Mouse (Mus musculus): ENCODE results near the gene Exoc3l. TPM values are rescaled to one million over a fixed set of nuclear protein-coding genes. Genes with fewer than 3 reads are reported as not detected.
"Not testable (repeated sequence)": the region's sequence is repeated elsewhere in the genome, so short reads cannot be mapped to it uniquely, and the experiment has no call there.

Gene Exoc3l
- polyA plus RNA-seq, 1 experiment from 2014 or later = 14.2 TPM

- Histone ChIP-seq H3K9ac (peak overlapping the region; percentile 85), H3K4me1 (replicated peaks) (peaks cover 30% of the 10 kb centered on the region), H3K36me3 (peaks cover 43% of the 10 kb centered on the region), H3K9me3 (no peaks in the 10 kb centered on the region), H3K4me3 (peak overlapping the region; percentile 99), H3K4me2 (peak overlapping the region; percentile 95), H3K27me3 (no peaks in the 10 kb centered on the region), H3K27ac (replicated peaks) (peak overlapping the region; percentile 73; the same call in 1 of the 2 replicates)
- ATAC-seq (ENCODE audit: low FRiP score, low read depth) = no peak
- 70% methylated on average over 18 of the region's 18 CpGs for WGBS
Measured at GRCm38 (mm10) chr8:105298351-105299252, 2.7 kb upstream of the Exoc3l start.

GRCm38 (mm10) chr8:105297511-105298192 is 1.8 kb upstream of the Exoc3l start, which contains the start of gene E2f4:
TSS of gene E2f4 (plus strand) at chr8:105297663.
- Histone ChIP-seq H3K27me3 (no peaks in the 10 kb centered on the region), H3K4me1 (replicated peaks) (peaks cover 30% of the 10 kb centered on the region), H3K4me2 (peak within 1 kb of the TSS; percentile 95), H3K4me3 (peak within 1 kb of the TSS; percentile 99), H3K9ac (peak within 1 kb of the TSS; percentile 85), H3K9me3 (no peaks in the 10 kb centered on the region), H3K27ac (replicated peaks) (peak within 1 kb of the TSS; percentile 73), H3K36me3 (peaks cover 34% of the 10 kb centered on the region)
- under 1% methylated on average over 58 of the region's 58 CpGs for WGBS
- peak; percentile 88 for ATAC-seq (ENCODE audit: low FRiP score, low read depth)

- no peak for ATAC-seq (ENCODE audit: low FRiP score, low read depth)
- H3K9ac ChIP-seq = no peak overlapping the region
- peaks cover 35% of the 10 kb centered on the region for H3K4me1 ChIP-seq (replicated peaks)
- H3K36me3 ChIP-seq = peaks cover 11% of the 10 kb centered on the region
- H3K4me2 ChIP-seq = 0 out of 2 replicates have a peak overlapping the region, but pooled peaks have one; percentile 22
- no peak overlapping the region for H3K4me3 ChIP-seq
- no peaks in the 10 kb centered on the region for H3K9me3 ChIP-seq
- no peak overlapping the region for H3K27ac ChIP-seq (replicated peaks)
- H3K27me3 ChIP-seq = no peaks in the 10 kb centered on the region
- 76% methylated on average over 11 of the region's 11 CpGs for WGBS
Measured at GRCm38 (mm10) chr8:105295256-105295655, 645 bp downstream of the Exoc3l start.

GRCm38 (mm10) chr8:105294776-105295175 is 1.1 kb downstream of the Exoc3l start:
- H3K9ac ChIP-seq = no peak overlapping the region
- peaks cover 6% of the 10 kb centered on the region; the same call in 1 of the 2 replicates for H3K36me3 ChIP-seq
- H3K27me3 ChIP-seq = no peaks in the 10 kb centered on the region
- WGBS = 72% methylated on average over 9 of the region's 9 CpGs
- H3K4me3 ChIP-seq = no peak overlapping the region
- no peak overlapping the region for H3K27ac ChIP-seq (replicated peaks)
- H3K9me3 ChIP-seq = no peaks in the 10 kb centered on the region
- no peak for ATAC-seq (ENCODE audit: low FRiP score, low read depth)
- H3K4me2 ChIP-seq = 0 out of 2 replicates have a peak overlapping the region, but pooled peaks have one; percentile 22
- H3K4me1 ChIP-seq (replicated peaks) = peaks cover 35% of the 10 kb centered on the region

GRCm38 (mm10) chr8:105293405-105293804 is 2.5 kb downstream of the Exoc3l start:
- Histone ChIP-seq H3K4me1 (replicated peaks) (peaks cover 26% of the 10 kb centered on the region), H3K27ac (replicated peaks) (no peak overlapping the region), H3K9ac (no peak overlapping the region), H3K36me3 (no peaks in the 10 kb centered on the region), H3K27me3 (no peaks in the 10 kb centered on the region), H3K9me3 (no peaks in the 10 kb centered on the region), H3K4me2 (no peak overlapping the region), H3K4me3 (no peak overlapping the region)
- ATAC-seq (ENCODE audit: low FRiP score, low read depth) = no peak
- 64% methylated on average over 19 of the region's 19 CpGs for WGBS

GRCm38 (mm10) chr8:105292471-105292870 is 3.4 kb downstream of the Exoc3l start:
- no peak overlapping the region for H3K27ac ChIP-seq (replicated peaks)
- no peak overlapping the region for H3K4me2 ChIP-seq
- no peak overlapping the region for H3K9ac ChIP-seq
- no peaks in the 10 kb centered on the region for H3K36me3 ChIP-seq
- no peaks in the 10 kb centered on the region for H3K9me3 ChIP-seq
- peaks cover 31% of the 10 kb centered on the region for H3K4me1 ChIP-seq (replicated peaks)
- no peak overlapping the region for H3K4me3 ChIP-seq
- ATAC-seq (ENCODE audit: low FRiP score, low read depth) = no peak
- H3K27me3 ChIP-seq = no peaks in the 10 kb centered on the region
- 82% methylated on average over 7 of the region's 7 CpGs for WGBS

- H3K9ac ChIP-seq; ATAC-seq (ENCODE audit: low FRiP score, low read depth); H3K4me2 ChIP-seq; H3K36me3 ChIP-seq; H3K4me3 ChIP-seq; H3K9me3 ChIP-seq; H3K27me3 ChIP-seq; H3K27ac ChIP-seq (replicated peaks): not testable (repeated sequence)
- peaks cover 32% of the 10 kb centered on the region for H3K4me1 ChIP-seq (replicated peaks)
- 62% methylated on average over 3 of the region's 3 CpGs for WGBS
Measured at GRCm38 (mm10) chr8:105291802-105292201, 4.1 kb downstream of the Exoc3l start.

- not testable (repeated sequence) for H3K4me3 ChIP-seq; H3K36me3 ChIP-seq; H3K4me2 ChIP-seq; H3K27ac ChIP-seq (replicated peaks); ATAC-seq (ENCODE audit: low FRiP score, low read depth); H3K9ac ChIP-seq; H3K9me3 ChIP-seq; H3K27me3 ChIP-seq
- peaks cover 35% of the 10 kb centered on the region for H3K4me1 ChIP-seq (replicated peaks)
- 85% methylated on average over 8 of the region's 8 CpGs for WGBS
Measured at GRCm38 (mm10) chr8:105291364-105291763, 4.5 kb downstream of the Exoc3l start.

- WGBS = 5% methylated on average over 31 of the region's 31 CpGs
- H3K27ac ChIP-seq (replicated peaks) = no peak overlapping the region
- no peaks in the 10 kb centered on the region for H3K27me3 ChIP-seq
- peaks cover 42% of the 10 kb centered on the region for H3K4me1 ChIP-seq (replicated peaks)
- peak overlapping the region; percentile 56 for H3K4me3 ChIP-seq
- 0 out of 2 replicates have a peak overlapping the region, but pooled peaks have one; percentile 40 for H3K9ac ChIP-seq
- no peaks in the 10 kb centered on the region for H3K36me3 ChIP-seq
- peak overlapping the region; percentile 69 for H3K4me2 ChIP-seq
- H3K9me3 ChIP-seq = no peaks in the 10 kb centered on the region
- ATAC-seq (ENCODE audit: low FRiP score, low read depth) = peak; percentile 1; the same call in 1 of the 2 replicates
Measured at GRCm38 (mm10) chr8:105290554-105291314, 5.2 kb downstream of the Exoc3l start.

- Histone ChIP-seq H3K36me3 (peaks cover 7% of the 10 kb centered on the region), H3K27me3 (no peaks in the 10 kb centered on the region), H3K4me2 (peak within 1 kb of the TSS; percentile 69), H3K4me3 (peak within 1 kb of the TSS; percentile 56), H3K4me1 (replicated peaks) (peaks cover 50% of the 10 kb centered on the region), H3K9me3 (no peaks in the 10 kb centered on the region), H3K9ac (peak within 1 kb of the TSS; percentile 40), H3K27ac (replicated peaks) (peak within 1 kb of the TSS; percentile 94)
- peak; percentile 6 for ATAC-seq (ENCODE audit: low FRiP score, low read depth)
- 2% methylated on average over 43 of the region's 43 CpGs for WGBS
Measured at GRCm38 (mm10) chr8:105289805-105290460, 6.0 kb downstream of the Exoc3l start, which contains the start of gene 4931428F04Rik. TSS of gene 4931428F04Rik (minus strand) at chr8:105289864.

Data from hindbrain, embryonic 15.5 days (tissue).